Mouse (Mus musculus) midbrain, embryonic 16.5 days (tissue): ENCODE data around the gene Ralgps2. TPM values are rescaled to one million over a fixed set of nuclear protein-coding genes. Genes with fewer than 3 reads are reported as not detected.

ENCODE experiments used
- ATAC-seq: fragments of 200-750 bp; cut with Nextera tagmentation; 2 replicates; pipeline ENCODE4 v1.8.0; 2017; ENCODE audit warnings: moderate TSS enrichment
- H3K27ac ChIP-seq: fragments of 300-500 bp; sonication (generic); 2 replicates; pipeline ENCODE4 v1.5.1; 2014; ENCODE audit warnings: mild to moderate bottlenecking, low read length, mixed read lengths
- H3K27me3 ChIP-seq: fragments of 300-500 bp; sonication (generic); 2 replicates; pipeline ENCODE4 v1.6.1; 2014; ENCODE audit warnings: low read depth, low read length, mixed read lengths; ENCODE audit not compliant: control insufficient read depth, insufficient read depth
- H3K36me3 ChIP-seq: fragments of 300-500 bp; sonication (generic); 2 replicates; pipeline ENCODE4 v1.6.1; 2014; ENCODE audit warnings: mild to moderate bottlenecking, low read length, moderate library complexity, mixed read lengths; ENCODE audit not compliant: control insufficient read depth, insufficient read depth
- H3K4me1 ChIP-seq: fragments of 300-500 bp; sonication (generic); 2 replicates; pipeline ENCODE4 v1.6.1; 2014; ENCODE audit warnings: mild to moderate bottlenecking, low read length, mixed read lengths; ENCODE audit not compliant: control insufficient read depth, insufficient read depth
- H3K4me2 ChIP-seq: fragments of 300-500 bp; sonication (generic); 2 replicates; pipeline ENCODE4 v1.6.1; 2014; ENCODE audit warnings: mild to moderate bottlenecking, low read length, mixed read lengths
- H3K4me3 ChIP-seq: fragments of 300-500 bp; sonication (generic); 2 replicates; pipeline ENCODE4 v1.5.1; 2014; ENCODE audit warnings: low read depth, mild to moderate bottlenecking, low read length, moderate library complexity, mixed read lengths
- H3K9ac ChIP-seq: fragments of 300-500 bp; sonication (generic); 2 replicates; pipeline ENCODE4 v1.6.1; 2014; ENCODE audit warnings: low read depth, low read length, mixed read lengths
- H3K9me3 ChIP-seq: fragments of 300-500 bp; sonication (generic); replicated peaks from 2 replicates; pipeline ENCODE4 v1.6.1; 2014; ENCODE audit warnings: mild to moderate bottlenecking, low read length, mixed read lengths; ENCODE audit not compliant: control insufficient read depth, poor library complexity, severe bottlenecking
- WGBS: fragments of 180-500 bp; shearing (Covaris S2); extraction: QIAGEN DNeasy Blood & Tissue Kit; methylation state at CpG from one replicate; pipeline ENCODE4 v1.1.7; 2014; 5-methylcytosine and 5-hydroxymethylcytosine counted together
- polyA plus RNA-seq: library from polyadenylated mRNA; unstranded; fragments of >200 nt; fragmentation: Nextera tagmentation; extraction: Ambion mirVana; gene quantifications from 2 replicates; pipeline ENCODE4 v1.2.1, GENCODE M21; 2015

Ralgps2 gene
- polyA plus RNA-seq, 1 experiment from 2014 or later: 78.1 TPM

DNA sequence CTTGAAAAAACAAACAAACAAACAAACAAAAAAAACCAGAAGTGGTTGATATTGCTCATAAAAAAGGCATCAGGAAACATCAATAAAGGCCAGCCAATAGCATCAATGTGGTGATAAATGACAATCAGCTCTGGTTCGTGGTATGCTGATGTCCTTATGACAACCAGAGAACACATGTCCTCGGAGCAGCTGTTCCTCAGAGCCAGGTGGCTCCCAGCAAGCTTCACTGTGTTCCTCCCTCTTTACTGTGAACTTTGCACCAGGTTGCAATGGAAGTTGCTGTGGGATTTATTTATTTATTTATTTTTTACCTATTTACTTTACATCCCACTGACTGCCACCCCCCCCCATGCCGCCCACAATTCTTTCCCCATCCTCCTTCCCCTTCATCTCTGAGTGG lies 17.9 kb upstream of the Ralgps2 start:
- Histone ChIP-seq H3K27ac (no peak overlapping the region), H3K9ac (no peak overlapping the region), H3K4me1 (no peaks in the 10 kb centered on the region), H3K4me3 (no peak overlapping the region), H3K9me3 (no peaks in the 10 kb centered on the region), H3K27me3 (no peaks in the 10 kb centered on the region), H3K4me2 (no peak overlapping the region), H3K36me3 (no peaks in the 10 kb centered on the region)
- WGBS: 79% methylated on average over 3 of the region's 3 CpGs
- no peak for ATAC-seq

- no peaks in the 10 kb centered on the region for H3K27me3 ChIP-seq
- H3K4me3 ChIP-seq: no peak overlapping the region
- no peaks in the 10 kb centered on the region for H3K36me3 ChIP-seq
- no peak overlapping the region for H3K9ac ChIP-seq
- 57% methylated on average over 17 of the region's 17 CpGs for WGBS
- no peaks in the 10 kb centered on the region for H3K9me3 ChIP-seq
- H3K4me1 ChIP-seq: no peaks in the 10 kb centered on the region
- no peak overlapping the region for H3K4me2 ChIP-seq
- ATAC-seq: no peak
- no peak overlapping the region for H3K27ac ChIP-seq
These were observed 16.7 kb upstream of the Ralgps2 start for GRCm38 (mm10) chr1:156955926-156956760.

DNA sequence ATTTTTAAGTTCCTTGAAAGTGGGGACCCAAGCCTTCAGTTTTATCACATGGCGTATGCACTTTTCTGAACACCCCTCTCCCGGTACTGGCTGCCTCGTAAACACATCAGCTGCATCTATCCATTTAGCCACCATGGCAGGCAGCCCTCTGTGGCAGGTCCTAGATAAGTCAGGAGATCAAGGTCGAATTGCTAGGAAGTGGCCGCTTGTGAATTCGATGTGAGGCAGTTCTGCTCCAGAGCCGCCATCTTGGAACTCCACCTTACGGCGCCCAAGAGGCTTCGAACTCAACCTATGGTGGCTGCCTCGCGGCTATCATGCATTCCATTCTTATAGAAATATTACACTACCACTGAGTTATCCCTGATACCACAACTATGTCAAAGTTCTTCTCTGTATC lies 14.8 kb upstream of the Ralgps2 start:
- WGBS: 97% methylated on average over 12 of the region's 12 CpGs

GRCm38 (mm10) chr1:156950354-156950753 lies 10.9 kb upstream of the Ralgps2 start:
- Histone ChIP-seq H3K36me3 (no peaks in the 10 kb centered on the region), H3K4me1 (no peaks in the 10 kb centered on the region), H3K9ac (no peak overlapping the region), H3K27me3 (no peaks in the 10 kb centered on the region), H3K4me2 (no peak overlapping the region), H3K9me3 (no peaks in the 10 kb centered on the region), H3K27ac (no peak overlapping the region), H3K4me3 (no peak overlapping the region)
- WGBS: 68% methylated on average over 5 of the region's 5 CpGs
- no peak for ATAC-seq

More for the DNA sequence above, 14.8 kb upstream of the Ralgps2 start:
- Histone ChIP-seq H3K36me3 (no peaks in the 10 kb centered on the region), H3K4me3 (no peak overlapping the region), H3K4me1 (no peaks in the 10 kb centered on the region), H3K9me3 (no peaks in the 10 kb centered on the region), H3K9ac (no peak overlapping the region), H3K27me3 (no peaks in the 10 kb centered on the region), H3K4me2 (no peak overlapping the region), H3K27ac (no peak overlapping the region)
- ATAC-seq: no peak

- Histone ChIP-seq H3K4me1 (peaks cover 21% of the 10 kb centered on the region), H3K9me3 (no peaks in the 10 kb centered on the region), H3K4me2 (peak overlapping the region; percentile 59), H3K9ac (peak overlapping the region; percentile 95; the same call in 1 of the 2 replicates), H3K36me3 (no peaks in the 10 kb centered on the region), H3K27me3 (no peaks in the 10 kb centered on the region), H3K27ac (peak overlapping the region; percentile 98), H3K4me3 (peak overlapping the region; percentile 93)
- ATAC-seq: no peak
- 58% methylated on average over 7 of the region's 7 CpGs for WGBS
These were observed 1.2 kb upstream of the Ralgps2 start for GRCm38 (mm10) chr1:156940584-156940983.

GRCm38 (mm10) chr1:156940142-156940522 lies 706 bp upstream of the Ralgps2 start:
- ATAC-seq: peak; percentile 37
- Histone ChIP-seq H3K4me2 (peak overlapping the region; percentile 59), H3K27me3 (no peaks in the 10 kb centered on the region), H3K9me3 (no peaks in the 10 kb centered on the region), H3K9ac (peak overlapping the region; percentile 95), H3K27ac (peak overlapping the region; percentile 98), H3K4me1 (peaks cover 21% of the 10 kb centered on the region), H3K36me3 (no peaks in the 10 kb centered on the region), H3K4me3 (peak overlapping the region; percentile 93)
- WGBS: 4% methylated on average over 8 of the region's 8 CpGs

DNA sequence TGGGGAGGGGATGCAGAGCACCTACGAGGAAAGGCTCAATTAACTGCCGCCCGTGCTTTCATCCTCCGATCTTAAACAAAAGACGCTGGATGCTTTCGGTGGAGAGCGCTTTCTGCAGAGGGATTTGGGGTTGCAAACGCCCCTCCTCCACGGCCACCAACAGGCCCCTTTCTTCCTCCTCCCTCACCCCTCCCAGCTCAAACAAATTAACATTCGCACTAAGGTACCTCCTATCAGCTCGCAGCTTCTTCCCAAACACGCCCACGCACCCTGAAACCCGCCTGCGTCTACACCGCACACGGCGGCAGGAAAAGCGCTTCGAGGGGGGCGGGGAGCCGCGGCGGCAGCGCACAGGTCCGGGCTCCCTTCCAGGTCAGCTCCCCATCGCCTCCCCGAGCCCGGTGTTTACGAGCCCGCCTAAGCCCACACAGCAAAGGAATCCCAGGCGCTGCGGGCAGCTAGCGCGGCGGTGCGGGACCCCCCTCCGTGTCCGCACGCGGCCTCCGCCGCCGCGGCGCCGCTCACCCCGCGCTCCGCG lies 652 bp downstream of the Ralgps2 start:
- H3K4me2 ChIP-seq: peak overlapping the region; percentile 59
- H3K9ac ChIP-seq: peak overlapping the region; percentile 95
- WGBS: under 1% methylated on average over 49 of the region's 51 CpGs
- H3K27me3 ChIP-seq: no peaks in the 10 kb centered on the region
- H3K4me1 ChIP-seq: peaks cover 21% of the 10 kb centered on the region
- peak; percentile 90 for ATAC-seq
- H3K9me3 ChIP-seq: no peaks in the 10 kb centered on the region
- peak overlapping the region; percentile 93 for H3K4me3 ChIP-seq
- H3K36me3 ChIP-seq: no peaks in the 10 kb centered on the region
- H3K27ac ChIP-seq: peak overlapping the region; percentile 98

GRCm38 (mm10) chr1:156937436-156937835 lies 2.0 kb downstream of the Ralgps2 start:
- Histone ChIP-seq H3K4me2 (peak overlapping the region; percentile 35; the same call in 1 of the 2 replicates), H3K27me3 (no peaks in the 10 kb centered on the region), H3K9ac (no peak overlapping the region), H3K4me1 (peaks cover 21% of the 10 kb centered on the region), H3K36me3 (no peaks in the 10 kb centered on the region), H3K9me3 (no peaks in the 10 kb centered on the region), H3K27ac (no peak overlapping the region), H3K4me3 (no peak overlapping the region)
- ATAC-seq: no peak
- 54% methylated on average over 7 of the region's 7 CpGs for WGBS

GRCm38 (mm10) chr1:156933712-156934111 lies 5.7 kb downstream of the Ralgps2 start:
- no peak for ATAC-seq
- H3K9ac ChIP-seq: no peak overlapping the region
- no peak overlapping the region for H3K27ac ChIP-seq
- H3K4me1 ChIP-seq: peaks cover 22% of the 10 kb centered on the region
- no peaks in the 10 kb centered on the region for H3K9me3 ChIP-seq
- 95% methylated on average over 7 of the region's 7 CpGs for WGBS
- H3K36me3 ChIP-seq: no peaks in the 10 kb centered on the region
- H3K4me2 ChIP-seq: no peak overlapping the region
- H3K4me3 ChIP-seq: no peak overlapping the region
- H3K27me3 ChIP-seq: no peaks in the 10 kb centered on the region
